Mouse (Mus musculus): ENCODE data around the gene Mark4.

Gene Mark4

GRCm38 (mm10) chr7:19470308-19470707 lies 11.7 kb upstream of the Mark4 start:
- DNase-seq (ENCODE audit: low read depth, low spot score), result no peak

- no peak for DNase-seq (ENCODE audit: low read depth, low spot score)
Observed at GRCm38 (mm10) chr7:19469404-19469803, 10.8 kb upstream of the Mark4 start.

GRCm38 (mm10) chr7:19468279-19468678 lies 9.7 kb upstream of the Mark4 start:
- DNase-seq (ENCODE audit: low read depth, low spot score), result no peak

GRCm38 (mm10) chr7:19467638-19468037 lies 9.0 kb upstream of the Mark4 start:
- no peak for DNase-seq (ENCODE audit: low read depth, low spot score)

GRCm38 (mm10) chr7:19466602-19467145 lies 8.1 kb upstream of the Mark4 start:
- DNase-seq (ENCODE audit: low read depth, low spot score), result no peak

- no peak for DNase-seq (ENCODE audit: low read depth, low spot score)
Observed at GRCm38 (mm10) chr7:19464367-19465307, 6.0 kb upstream of the Mark4 start.

- DNase-seq (ENCODE audit: low read depth, low spot score), result no peak
Observed at GRCm38 (mm10) chr7:19462884-19463381, 4.3 kb upstream of the Mark4 start, which contains the start of gene Exoc3l2. Exoc3l2 (plus strand) TSS chr7:19463331.

- DNase-seq (ENCODE audit: low read depth, low spot score), result no peak
Observed at GRCm38 (mm10) chr7:19462443-19462842, 3.8 kb upstream of the Mark4 start.

- DNase-seq (ENCODE audit: low read depth, low spot score), result no peak
Observed at GRCm38 (mm10) chr7:19461488-19461887, 2.9 kb upstream of the Mark4 start.

GRCm38 (mm10) chr7:19460500-19460899 lies 1.9 kb upstream of the Mark4 start:
- no peak for DNase-seq (ENCODE audit: low read depth, low spot score)

- no peak for DNase-seq (ENCODE audit: low read depth, low spot score)
Observed at GRCm38 (mm10) chr7:19459144-19459870, 686 bp upstream of the Mark4 start.

- DNase-seq (ENCODE audit: low read depth, low spot score), result no peak
Observed at GRCm38 (mm10) chr7:19458072-19458486, 542 bp downstream of the Mark4 start.

GRCm38 (mm10) chr7:19457414-19458071 lies 1.1 kb downstream of the Mark4 start:
- no peak for DNase-seq (ENCODE audit: low read depth, low spot score)

GRCm38 (mm10) chr7:19456628-19457027 lies 2.0 kb downstream of the Mark4 start:
- no peak for DNase-seq (ENCODE audit: low read depth, low spot score)

GRCm38 (mm10) chr7:19455819-19456495 lies 2.7 kb downstream of the Mark4 start:
- no peak for DNase-seq (ENCODE audit: low read depth, low spot score)

GRCm38 (mm10) chr7:19455186-19455585 lies 3.4 kb downstream of the Mark4 start:
- DNase-seq (ENCODE audit: low read depth, low spot score), result no peak

GRCm38 (mm10) chr7:19449165-19449564 lies 9.5 kb downstream of the Mark4 start:
- DNase-seq (ENCODE audit: low read depth, low spot score), result no peak

GRCm38 (mm10) chr7:19447689-19448088 lies 10.9 kb downstream of the Mark4 start:
- DNase-seq (ENCODE audit: low read depth, low spot score), result no peak

GRCm38 (mm10) chr7:19444801-19445200 lies 13.8 kb downstream of the Mark4 start:
- no peak for DNase-seq (ENCODE audit: low read depth, low spot score)

- DNase-seq (ENCODE audit: low read depth, low spot score), result no peak
Observed at GRCm38 (mm10) chr7:19443344-19443743, 15.3 kb downstream of the Mark4 start.

Measured in telencephalon, adult 2 months (tissue).